Mouse (Mus musculus): ENCODE data around the gene Ank2.

Ank2 gene

GRCm38 (mm10) chr3:127294610-127295349 lies 204.4 kb downstream of the Ank2 start:
- CTCF ChIA-PET, result interaction anchor here in 1 of 4 experiments (0.5 to 1.3 kb wide), 2 partner anchors 70 to 111 kb away, joined by 3 read pairs; no protein-coding TSS in a partner anchor
- POLR2A ChIA-PET, result interaction anchor here in 2 of 4 experiments (0.7 to 1.4 kb wide), 4 partner anchors 38 to 258 kb away, joined by 3 to 12 read pairs (median 3); partner anchors contain the start of genes Larp7 (in 1 of the 2) and Zgrf1 (in 1 of the 2)

- ChIA-PET CTCF (interaction anchor here in 1 of 4 experiments (0.5 to 1.3 kb wide), 2 partner anchors 69 to 110 kb away, joined by 3 read pairs; no protein-coding TSS in a partner anchor), POLR2A (interaction anchor here in 2 of 4 experiments (0.7 to 1.4 kb wide), 5 partner anchors 37 to 259 kb away, joined by 3 to 12 read pairs (median 3); partner anchors contain the start of genes Larp7 (in 1 of the 2) and Zgrf1 (in 1 of the 2))
Observed at GRCm38 (mm10) chr3:127294079-127294478, 205.1 kb downstream of the Ank2 start.

GRCm38 (mm10) chr3:127293479-127293874 lies 205.7 kb downstream of the Ank2 start:
- POLR2A ChIA-PET, result interaction anchor here in 1 of 4 experiments (0.8 to 1.4 kb wide), 3 partner anchors 36 to 259 kb away, joined by 3 to 12 read pairs (median 3); partner anchors contain the start of genes Larp7 and Zgrf1
- CTCF ChIA-PET, result interaction anchor here in 1 of 4 experiments (1.3 kb wide), 1 partner anchor 110 kb away, joined by 3 read pairs; no protein-coding TSS in a partner anchor

- ChIA-PET CTCF (interaction anchor here in 1 of 4 experiments (0.6 kb wide), 1 partner anchor 30 kb away, joined by 5 read pairs; no protein-coding TSS in a partner anchor), POLR2A (interaction anchor here in 1 of 4 experiments (1.4 kb wide), 1 partner anchor 36 kb away, joined by 12 read pairs; no protein-coding TSS in a partner anchor)
Observed at GRCm38 (mm10) chr3:127292864-127293478, 206.2 kb downstream of the Ank2 start.

GRCm38 (mm10) chr3:127282277-127282676 lies 216.9 kb downstream of the Ank2 start:
- POLR2A ChIA-PET, result interaction anchor here in 1 of 4 experiments (0.6 to 1.0 kb wide), 2 partner anchors 41 to 151 kb away, joined by 3 read pairs; no protein-coding TSS in a partner anchor
- CTCF ChIA-PET, result no interaction called here

- POLR2A ChIA-PET, result interaction anchor here in 1 of 4 experiments (1.0 kb wide), 1 partner anchor 42 kb away, joined by 3 read pairs; no protein-coding TSS in a partner anchor
Observed at GRCm38 (mm10) chr3:127281390-127281789, 217.8 kb downstream of the Ank2 start.

GRCm38 (mm10) chr3:127280376-127280775 lies 218.8 kb downstream of the Ank2 start:
- ChIA-PET POLR2A (interaction anchor here in 1 of 4 experiments (0.7 kb wide), 1 partner anchor 11 kb away, joined by 3 read pairs; no protein-coding TSS in a partner anchor), CTCF (interaction anchor here in 3 of 4 experiments (0.6 to 1.9 kb wide), 6 partner anchors 23 to 352 kb away, joined by 3 to 14 read pairs (median 4); no protein-coding TSS in a partner anchor)

More at GRCm38 (mm10) chr3:127281390-127281789, 217.8 kb downstream of the Ank2 start:
- CTCF ChIA-PET, result interaction anchor here in 3 of 4 experiments (0.6 to 1.9 kb wide), 5 partner anchors 24 to 302 kb away, joined by 3 to 10 read pairs (median 4); no protein-coding TSS in a partner anchor

- ChIA-PET POLR2A (interaction anchor here in 1 of 4 experiments (0.7 kb wide), 1 partner anchor 117 kb away, joined by 4 read pairs; no protein-coding TSS in a partner anchor), CTCF (no interaction called here)
Observed at GRCm38 (mm10) chr3:127275953-127276352, 223.2 kb downstream of the Ank2 start.

GRCm38 (mm10) chr3:127272801-127273200 lies 226.3 kb downstream of the Ank2 start:
- ChIA-PET CTCF (no interaction called here), POLR2A (no interaction called here)

GRCm38 (mm10) chr3:127269616-127270015 lies 229.5 kb downstream of the Ank2 start:
- ChIA-PET CTCF (no interaction called here), POLR2A (interaction anchor here in 1 of 4 experiments (0.9 kb wide), 1 partner anchor 12 kb away, joined by 3 read pairs; no protein-coding TSS in a partner anchor)

- ChIA-PET CTCF (interaction anchor here in 1 of 4 experiments (0.7 kb wide), 1 partner anchor 244 kb away, joined by 4 read pairs; no protein-coding TSS in a partner anchor), POLR2A (no interaction called here)
Observed at GRCm38 (mm10) chr3:127267846-127268245, 231.3 kb downstream of the Ank2 start.

GRCm38 (mm10) chr3:127265732-127266131 lies 233.4 kb downstream of the Ank2 start:
- POLR2A ChIA-PET, result interaction anchor here in 1 of 4 experiments (1.4 kb wide), 1 partner anchor 10 kb away, joined by 3 read pairs; no protein-coding TSS in a partner anchor

GRCm38 (mm10) chr3:127265182-127265581 lies 234.0 kb downstream of the Ank2 start:
- ChIA-PET POLR2A (interaction anchor here in 1 of 4 experiments (1.4 kb wide), 1 partner anchor 9 kb away, joined by 3 read pairs; no protein-coding TSS in a partner anchor), CTCF (no interaction called here)

More at GRCm38 (mm10) chr3:127265732-127266131, 233.4 kb downstream of the Ank2 start:
- CTCF ChIA-PET, result no interaction called here

GRCm38 (mm10) chr3:127260786-127261166 lies 238.4 kb downstream of the Ank2 start:
- ChIA-PET POLR2A (no interaction called here), CTCF (interaction anchor here in 1 of 4 experiments (0.6 kb wide), 1 partner anchor 62 kb away, joined by 3 read pairs; no protein-coding TSS in a partner anchor)

- POLR2A ChIA-PET, result no interaction called here
- CTCF ChIA-PET, result no interaction called here
Observed at GRCm38 (mm10) chr3:127260007-127260785, 239.0 kb downstream of the Ank2 start.

GRCm38 (mm10) chr3:127258466-127259075 lies 240.6 kb downstream of the Ank2 start:
- ChIA-PET POLR2A (interaction anchor here in 3 of 4 experiments (0.6 to 3.5 kb wide), 8 partner anchors 12 to 195 kb away, joined by 3 to 20 read pairs (median 4); no protein-coding TSS in a partner anchor), CTCF (interaction anchor here in 3 of 4 experiments (0.6 to 1.2 kb wide), 3 partner anchors 375 to 521 kb away, joined by 3 to 5 read pairs (median 4); partner anchors contain the start of gene Alpk1 (in 1 of the 3))

GRCm38 (mm10) chr3:127257969-127258368 lies 241.2 kb downstream of the Ank2 start:
- CTCF ChIA-PET, result interaction anchor here in 3 of 4 experiments (0.6 to 1.2 kb wide), 8 partner anchors 23 to 522 kb away, joined by 3 to 5 read pairs (median 4); partner anchors contain the start of gene Alpk1 (in 1 of the 3)
- POLR2A ChIA-PET, result interaction anchor here (0.6 to 3.5 kb wide), 36 partner anchors 9 to 728 kb away, joined by 3 to 20 read pairs (median 4); no protein-coding TSS in a partner anchor
